Mouse (Mus musculus) hindbrain, postnatal 0 days (tissue): ENCODE measurements around the gene Twist1. TPM values are rescaled to one million over a fixed set of nuclear protein-coding genes. Genes with fewer than 3 reads are reported as not detected.

Experiments used
- ATAC-seq: fragments of 200-750 bp; cut with Nextera tagmentation; 2 replicates; pipeline ENCODE4 v1.8.0; 2017; ENCODE audit warnings: mild to moderate bottlenecking, moderate TSS enrichment, moderate library complexity
- DNase-seq: peaks from one replicate; pipeline ENCODE4 v3.0.0-alpha.2; 2015; ENCODE audit warnings: low spot score
- H3K27ac ChIP-seq: fragments of 300-500 bp; sonication (generic); 2 replicates; pipeline ENCODE4 v1.5.1; 2014; ENCODE audit warnings: mild to moderate bottlenecking
- H3K27me3 ChIP-seq: fragments of 300-500 bp; sonication (generic); 2 replicates; pipeline ENCODE4 v1.6.1; 2014; ENCODE audit warnings: low read length, mixed read lengths; ENCODE audit not compliant: insufficient read depth
- H3K36me3 ChIP-seq: fragments of 300-500 bp; sonication (generic); 2 replicates; pipeline ENCODE4 v1.6.1; 2014; ENCODE audit warnings: low read length, mixed read lengths; ENCODE audit not compliant: insufficient read depth
- H3K4me1 ChIP-seq: fragments of 300-500 bp; sonication (generic); 2 replicates; pipeline ENCODE4 v1.6.1; 2014; ENCODE audit warnings: antibody characterized with exemption, low read length, mixed read lengths; ENCODE audit not compliant: insufficient read depth
- H3K4me2 ChIP-seq: fragments of 300-500 bp; sonication (generic); 2 replicates; pipeline ENCODE4 v1.6.1; 2014; ENCODE audit warnings: low read depth, mild to moderate bottlenecking, low read length, moderate library complexity, mixed read lengths
- H3K4me3 ChIP-seq: fragments of 300-500 bp; sonication (generic); 2 replicates; pipeline ENCODE4 v1.5.1; 2014; ENCODE audit warnings: low read length
- H3K9ac ChIP-seq: fragments of 300-500 bp; sonication (generic); replicated peaks from 2 replicates; pipeline ENCODE4 v1.6.1; 2014; ENCODE audit warnings: mild to moderate bottlenecking, low read length, moderate library complexity, mixed read lengths
- H3K9me3 ChIP-seq: fragments of 300-500 bp; sonication (generic); 2 replicates; pipeline ENCODE4 v1.6.1; 2016; ENCODE audit warnings: low read length, mixed read lengths
- CTCF ChIP-seq: IDR thresholded peaks from 2 replicates; pipeline ENCODE4 v1.5.1; 2016; ENCODE audit warnings: antibody characterized with exemption, control low read depth, low read depth
- WGBS: fragments of 180-500 bp; shearing (Covaris S2); extraction: QIAGEN DNeasy Blood & Tissue Kit; methylation state at CpG from one replicate; pipeline ENCODE4 v1.1.7; 2014; 5-methylcytosine and 5-hydroxymethylcytosine counted together
- polyA plus RNA-seq: library from polyadenylated mRNA; unstranded; fragments of >200 nt; fragmentation: Nextera tagmentation; extraction: Ambion mirVana; gene quantifications from 2 replicates; pipeline ENCODE4 v1.2.1, GENCODE M21; 2015
- total RNA-seq: library from RNA; depleted of rRNA; stranded (reverse); fragments of >200 nt; gene quantifications from 2 replicates; pipeline ENCODE4 v1.2.3, GENCODE M21; 2014; rRNA removed

Gene Twist1
- total RNA-seq (1.5 and 3.7 TPM in 2 replicates), polyA plus RNA-seq (1.1 TPM in 2 replicates)

- Histone ChIP-seq H3K4me3 (peak within 1 kb of the TSS; percentile 43), H3K27ac (no peak within 1 kb of the TSS; the same call in 1 of the 2 replicates), H3K4me2 (peak within 1 kb of the TSS; percentile 58), H3K27me3 (peaks cover 74% of the 10 kb centered on the region), H3K9ac (peak within 1 kb of the TSS; percentile 14; the same call in 1 of the 2 replicates), H3K9me3 (no peaks in the 10 kb centered on the region), H3K36me3 (no peaks in the 10 kb centered on the region), H3K4me1 (no peaks in the 10 kb centered on the region)
- DNase-seq: peak; percentile 27
- no peak for TF ChIP-seq CTCF
- WGBS: under 1% methylated on average over 70 of the region's 105 CpGs
- ATAC-seq: peak; percentile 73
Measured at GRCm38 (mm10) chr12:33957400-33958240, at the start of gene Twist1. Gene Twist1, plus strand, starts transcription at chr12:33957671.

- no peak for ATAC-seq
- peaks cover 17% of the 10 kb centered on the region for H3K27me3 ChIP-seq
- no peaks in the 10 kb centered on the region for H3K36me3 ChIP-seq
- 14% methylated on average over 3 of the region's 3 CpGs for WGBS
- no peak overlapping the region for H3K9ac ChIP-seq
- H3K27ac ChIP-seq: no peak overlapping the region
- H3K9me3 ChIP-seq: no peaks in the 10 kb centered on the region
- DNase-seq: peak; percentile 2
- no peak overlapping the region for H3K4me3 ChIP-seq
- H3K4me1 ChIP-seq: peaks cover 11% of the 10 kb centered on the region
- no peak overlapping the region for H3K4me2 ChIP-seq
- no peak for TF ChIP-seq CTCF
Measured at GRCm38 (mm10) chr12:33926751-33927150, 30.7 kb upstream of the Twist1 start.

GRCm38 (mm10) chr12:33927334-33928098, 30.0 kb upstream of the Twist1 start:
- WGBS: 1% methylated on average over 15 of the region's 15 CpGs
- DNase-seq: peak; percentile 28
- ATAC-seq: 0 out of 2 replicates have a peak, but pooled peaks have one; percentile 27

GRCm38 (mm10) chr12:33928331-33929192, 28.9 kb upstream of the Twist1 start, which contains the start of gene Ferd3l:
Gene Ferd3l, plus strand, starts transcription at chr12:33928425.
- Histone ChIP-seq H3K27ac (no peak within 1 kb of the TSS), H3K4me3 (peak within 1 kb of the TSS; percentile 36), H3K36me3 (no peaks in the 10 kb centered on the region), H3K27me3 (peaks cover 17% of the 10 kb centered on the region), H3K4me2 (peak within 1 kb of the TSS; percentile 60), H3K9me3 (no peaks in the 10 kb centered on the region), H3K4me1 (peaks cover 11% of the 10 kb centered on the region), H3K9ac (no peak within 1 kb of the TSS)
- peak; percentile 17 for DNase-seq
- no peak for ATAC-seq
- no peak for TF ChIP-seq CTCF
- 2% methylated on average over 39 of the region's 39 CpGs for WGBS

More at GRCm38 (mm10) chr12:33927334-33928098, 30.0 kb upstream of the Twist1 start:
- no peaks in the 10 kb centered on the region for H3K9me3 ChIP-seq
- H3K9ac ChIP-seq: no peak overlapping the region
- no peak overlapping the region for H3K27ac ChIP-seq
- H3K27me3 ChIP-seq: peaks cover 17% of the 10 kb centered on the region
- H3K4me1 ChIP-seq: peaks cover 11% of the 10 kb centered on the region
- TF ChIP-seq CTCF: no peak
- no peaks in the 10 kb centered on the region for H3K36me3 ChIP-seq
- H3K4me2 ChIP-seq: peak overlapping the region; percentile 60
- H3K4me3 ChIP-seq: peak overlapping the region; percentile 36

GRCm38 (mm10) chr12:33952843-33953242, 4.6 kb upstream of the Twist1 start:
- peak; percentile 70 for TF ChIP-seq CTCF
- 4% methylated on average over 3 of the region's 3 CpGs for WGBS

More at GRCm38 (mm10) chr12:33952843-33953242, 4.6 kb upstream of the Twist1 start:
- Histone ChIP-seq H3K9ac (no peak overlapping the region), H3K27ac (no peak overlapping the region), H3K27me3 (peaks cover 34% of the 10 kb centered on the region), H3K36me3 (no peaks in the 10 kb centered on the region), H3K4me3 (no peak overlapping the region), H3K4me2 (no peak overlapping the region), H3K9me3 (no peaks in the 10 kb centered on the region), H3K4me1 (no peaks in the 10 kb centered on the region)
- DNase-seq (peak; percentile 40), ATAC-seq (no peak)
